Mouse (Mus musculus) monocyte, adult 5-6 weeks (primary cell): ENCODE measurements around the gene Ccdc36. TPM values are rescaled to one million over a fixed set of nuclear protein-coding genes. Genes with fewer than 3 reads are reported as not detected.

Source experiments
- ATAC-seq: fragments of 153-309, 156-312 bp; replicated peaks from 2 replicates; pipeline ENCODE4 v1.8.0; 2017; ENCODE audit warnings: mild to moderate bottlenecking; ENCODE audit not compliant: low TSS enrichment, insufficient number of reproducible peaks, severe bottlenecking, poor library complexity, low FRiP score
- total RNA-seq: library from RNA; stranded (forward); fragments of 200-1000, 200-491, 200-594 nt; gene quantifications from 3 replicates; pipeline ENCODE4 v1.2.3, GENCODE M21; 2017

The Ccdc36 gene
- total RNA-seq, 1 experiment from 2014 or later = not detected

DNA sequence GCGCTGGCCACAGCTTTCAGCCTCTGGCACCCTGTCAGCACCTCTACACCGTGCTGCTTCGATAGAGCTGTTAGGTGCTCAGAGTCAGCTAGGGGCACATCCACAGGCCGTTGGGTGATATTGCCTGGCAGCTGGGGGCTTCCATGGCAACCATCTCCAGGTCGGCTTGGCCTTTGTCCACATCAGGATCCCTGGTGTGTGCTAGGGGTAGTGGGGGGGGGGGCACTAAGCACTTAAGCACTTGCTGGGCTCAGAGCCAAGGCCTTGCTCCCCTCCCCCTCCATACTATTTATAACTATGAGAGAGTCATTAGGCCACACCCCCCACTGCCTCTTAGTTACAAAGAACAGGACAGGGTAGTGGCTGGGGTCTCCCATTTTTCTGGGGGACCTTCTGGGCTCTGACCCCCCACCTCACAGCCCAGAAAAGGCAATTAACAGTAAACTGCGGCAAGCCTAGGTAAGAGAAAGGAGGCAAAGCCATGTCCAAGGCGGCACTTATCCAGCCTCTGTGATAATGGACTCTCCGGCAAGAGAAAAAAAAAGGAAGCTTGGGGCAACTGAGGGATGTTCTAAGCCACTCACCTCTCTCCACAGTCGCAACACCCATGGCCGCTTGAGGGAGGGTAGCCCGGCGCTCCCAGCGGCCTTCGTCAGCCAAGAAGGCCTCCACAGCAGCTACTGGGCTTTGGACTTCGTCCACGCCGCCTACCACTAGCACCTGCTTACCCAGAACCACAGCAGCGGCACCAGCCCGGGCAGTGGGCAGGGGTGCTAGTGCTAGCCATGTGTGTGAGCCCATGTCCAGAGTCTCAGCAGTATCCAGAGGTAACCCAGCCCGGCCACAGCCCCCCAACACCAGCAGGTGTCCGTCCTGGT, 22.2 kb upstream of the Ccdc36 start:
- ATAC-seq = no peak

DNA sequence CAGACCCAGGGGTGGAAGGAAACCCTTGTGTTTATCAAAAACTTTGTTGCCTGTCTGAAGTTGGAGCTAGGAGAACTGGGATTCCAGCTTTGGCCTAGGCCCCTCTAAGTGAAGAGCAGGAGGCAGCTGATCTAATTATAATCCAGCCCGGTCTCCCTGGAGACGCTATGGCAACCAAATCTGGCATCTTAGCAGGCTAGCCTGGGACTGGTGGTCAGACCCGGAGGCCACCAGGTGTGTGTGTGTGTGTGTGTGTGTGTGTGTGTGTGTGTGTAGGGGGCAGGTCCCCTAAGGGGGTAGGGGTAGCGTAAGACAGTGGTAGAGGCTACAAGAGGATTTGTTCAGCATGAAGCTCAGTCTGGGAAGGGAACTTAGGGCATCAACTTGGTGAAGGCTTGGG, 21.6 kb upstream of the Ccdc36 start:
- ATAC-seq = no peak

DNA sequence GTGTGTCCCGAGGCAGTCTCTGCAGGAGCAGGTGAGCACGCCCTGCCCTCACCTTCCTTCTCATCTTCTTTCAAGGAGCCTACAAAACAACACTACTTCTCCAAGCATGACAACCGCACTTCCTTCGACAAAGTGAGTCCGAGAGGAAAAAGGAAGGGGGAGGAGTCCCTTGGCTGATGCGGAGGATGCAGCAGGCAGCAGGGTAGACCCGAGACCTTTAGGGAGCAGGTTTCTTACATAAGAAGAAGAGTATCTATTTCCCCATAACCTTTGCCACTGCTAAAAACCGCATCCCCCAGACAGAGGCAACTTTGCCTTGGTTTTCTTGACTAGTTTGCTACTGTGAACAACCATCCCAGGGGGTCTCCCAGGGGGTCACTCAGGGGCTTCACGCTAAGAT, 16.8 kb upstream of the Ccdc36 start:
- no peak for ATAC-seq

DNA sequence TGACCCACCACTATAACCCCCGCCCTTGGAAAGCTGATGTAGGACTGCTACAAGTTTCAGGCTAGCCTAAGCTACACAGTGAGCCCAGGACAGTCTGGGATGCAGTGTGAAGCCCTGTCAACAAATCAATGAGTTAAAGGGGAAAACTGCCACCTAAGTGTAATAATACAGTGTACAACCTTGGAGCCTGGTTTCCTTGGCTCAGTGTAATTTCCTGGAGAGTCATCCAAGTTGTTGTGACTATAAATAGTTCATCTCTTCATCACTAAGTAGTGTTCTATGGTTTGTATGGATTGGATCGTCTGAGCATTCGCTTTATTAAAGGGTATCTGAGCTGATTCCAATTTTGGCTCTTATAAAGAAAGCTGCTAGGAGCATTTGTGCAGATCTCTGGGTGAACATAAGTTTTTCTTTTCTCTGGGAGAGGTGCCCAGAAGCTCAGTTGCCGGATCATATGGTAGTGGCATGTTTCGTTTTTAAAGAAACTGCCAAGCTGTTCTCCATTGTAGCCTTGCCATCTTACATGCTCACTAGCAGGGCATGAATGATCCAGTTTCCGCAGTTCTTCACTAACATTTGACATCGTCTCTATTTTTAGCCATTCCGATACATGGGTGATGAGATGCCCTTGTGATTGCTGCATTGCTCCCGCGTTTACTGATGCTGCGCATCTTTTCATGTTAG, 13.1 kb upstream of the Ccdc36 start:
- ATAC-seq = no peak

DNA sequence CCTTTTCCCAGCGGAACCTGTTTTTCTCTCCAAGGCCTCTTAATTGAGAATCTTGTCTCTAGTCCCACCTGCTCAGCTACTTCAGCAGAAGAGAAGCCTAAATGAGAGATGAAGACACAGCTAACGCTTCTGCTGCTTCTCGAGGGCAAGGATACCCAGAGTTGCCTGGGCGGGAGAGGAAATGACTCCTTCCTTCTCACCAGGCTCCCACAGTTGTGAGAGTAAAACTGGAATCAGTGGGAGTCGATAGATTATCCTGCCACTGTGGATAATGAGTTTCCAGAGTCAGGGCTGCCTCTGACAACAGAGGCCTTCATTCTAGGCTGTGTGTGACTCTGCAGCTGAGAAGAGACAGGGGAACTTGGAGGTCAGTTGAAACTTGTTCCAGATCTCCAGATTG, 12.2 kb upstream of the Ccdc36 start:
- no peak for ATAC-seq

DNA sequence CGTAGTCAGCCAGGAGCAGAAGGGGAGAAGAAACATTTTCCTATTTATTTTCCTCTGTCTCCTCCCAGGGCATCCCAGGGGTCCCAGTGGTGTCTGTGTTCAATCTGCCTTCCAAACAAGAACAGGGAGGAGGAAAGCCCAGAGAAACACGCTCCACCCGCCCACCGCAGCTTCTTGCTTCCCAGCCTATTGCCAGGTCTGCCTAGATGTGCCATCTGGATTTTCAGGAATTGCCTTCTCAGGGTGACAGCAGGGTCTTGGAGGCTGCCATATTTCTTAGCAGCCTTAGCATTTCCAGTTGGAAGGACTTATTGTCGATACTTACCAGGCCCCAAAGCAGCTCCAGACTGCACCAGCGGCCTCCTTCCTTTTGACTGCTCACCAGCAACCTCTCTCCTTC, 10.9 kb upstream of the Ccdc36 start:
- ATAC-seq = no peak

DNA sequence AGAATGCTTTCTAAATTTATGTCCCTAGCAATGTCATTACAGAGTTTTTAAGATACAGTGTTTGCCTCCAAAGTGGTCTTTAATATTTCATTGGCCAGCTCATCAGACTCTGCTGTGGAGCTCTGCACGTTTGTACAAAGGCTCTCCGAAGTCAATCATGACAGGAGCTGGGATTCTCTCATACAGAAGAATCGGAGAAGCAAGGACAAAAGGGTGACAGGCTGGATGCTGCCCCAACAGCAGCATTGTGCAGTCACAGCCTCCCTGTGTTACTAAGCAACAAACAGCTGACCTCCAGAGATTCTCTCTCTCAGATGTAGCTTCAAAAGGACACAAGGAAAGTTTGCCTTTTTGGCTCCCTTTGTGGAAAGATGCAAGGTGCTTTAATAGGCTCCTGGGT, 7.9 kb upstream of the Ccdc36 start, which contains the start of gene BC048562:
Gene BC048562, plus strand, starts transcription at position 301 of the 400 bp plus-strand sequence.
- ATAC-seq = no peak

DNA sequence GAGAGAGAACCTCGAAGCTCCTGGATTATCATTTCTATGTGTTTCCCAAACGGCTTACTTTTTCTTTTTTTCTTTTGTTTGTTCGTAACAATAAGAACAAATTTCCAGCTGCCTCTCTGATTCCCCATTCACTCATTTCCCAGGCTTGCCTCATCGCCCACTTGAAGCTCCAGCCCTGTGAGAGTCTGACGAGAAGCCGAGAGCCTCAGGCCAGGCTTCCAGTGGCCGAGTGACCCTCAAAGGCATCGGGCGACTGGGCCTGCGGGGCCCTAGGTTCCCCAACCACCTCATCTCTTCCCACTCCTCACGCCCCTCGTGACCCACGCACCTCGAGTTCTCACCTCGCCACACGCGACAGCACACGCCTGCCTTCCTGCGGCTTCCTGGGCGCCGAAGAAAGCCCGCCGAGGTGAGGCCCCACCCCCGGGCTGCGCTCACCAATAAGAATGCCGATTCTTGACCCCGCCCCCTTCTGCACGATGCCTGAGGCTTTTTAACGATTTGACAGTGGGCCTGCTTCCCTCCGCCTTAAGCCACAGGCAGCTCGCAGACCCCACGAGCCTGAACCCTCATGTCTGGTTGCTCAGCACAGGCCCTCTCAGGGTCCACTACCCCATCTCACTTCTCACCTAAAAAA, 3.3 kb upstream of the Ccdc36 start:
- ATAC-seq = no peak

DNA sequence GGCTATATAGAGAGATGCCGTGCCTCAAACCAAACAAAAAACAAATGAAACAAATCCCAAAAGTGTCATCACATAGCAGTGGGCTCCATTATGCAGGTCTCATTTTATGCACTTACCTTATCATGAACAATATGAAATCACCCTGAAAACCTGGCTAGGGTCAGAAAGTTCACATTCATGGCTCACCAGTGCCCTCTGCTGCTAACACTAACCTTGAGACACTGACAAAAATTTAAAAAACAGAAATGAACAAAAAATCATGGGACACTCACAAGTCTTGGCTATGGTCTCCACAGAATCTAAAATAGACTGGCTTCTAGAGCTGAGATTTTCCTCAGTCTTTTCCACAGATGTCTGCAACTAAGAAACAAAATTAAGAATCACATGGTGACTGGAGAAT, 16.1 kb downstream of the Ccdc36 start:
- ATAC-seq = no peak

DNA sequence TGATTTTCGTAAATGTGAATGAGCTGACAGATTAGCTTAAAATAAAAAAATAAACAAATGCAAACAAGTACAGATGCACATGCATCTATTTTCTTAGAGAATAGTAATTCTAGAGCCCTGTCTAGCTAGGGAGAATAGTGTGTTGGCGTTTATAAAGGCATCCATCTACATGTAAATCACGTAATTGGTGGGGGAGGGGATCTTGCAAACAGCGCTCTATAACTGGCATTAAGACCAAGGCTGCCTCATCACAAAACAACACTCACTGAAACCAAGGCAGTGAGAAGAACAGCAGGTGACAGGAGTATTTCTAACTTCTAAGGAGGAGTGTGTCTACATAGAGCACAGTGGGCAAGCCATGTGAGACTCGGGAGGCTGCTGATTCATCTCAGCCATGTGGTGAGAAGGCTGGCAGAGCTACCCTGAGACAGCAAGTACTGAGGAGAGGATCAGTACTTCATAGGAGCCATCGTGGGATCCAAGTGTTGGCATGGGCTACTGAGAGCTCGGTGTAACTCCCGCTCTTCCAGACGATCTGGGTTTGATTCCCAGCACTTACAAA, 16.8 kb downstream of the Ccdc36 start:
- ATAC-seq = no peak

DNA sequence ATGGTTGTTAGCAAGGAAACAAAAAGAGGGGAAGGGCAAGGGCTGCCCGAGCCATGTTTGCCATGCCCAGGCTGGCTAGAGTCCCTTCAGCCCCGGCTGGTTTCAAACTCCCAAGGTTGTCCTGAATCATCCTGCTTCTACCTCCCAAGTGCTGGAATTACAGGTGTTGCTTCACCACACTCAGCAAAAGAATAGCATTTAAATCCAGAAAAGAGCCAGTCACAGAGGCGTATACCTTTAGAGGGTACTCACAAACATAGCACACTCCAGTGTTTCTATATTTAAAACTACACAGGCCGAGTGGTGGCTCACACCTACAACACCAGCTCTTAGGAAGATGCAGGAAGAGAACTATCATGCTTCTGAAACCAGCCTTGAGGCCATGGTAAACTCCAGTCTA, 18.7 kb downstream of the Ccdc36 start:
- ATAC-seq = no peak

DNA sequence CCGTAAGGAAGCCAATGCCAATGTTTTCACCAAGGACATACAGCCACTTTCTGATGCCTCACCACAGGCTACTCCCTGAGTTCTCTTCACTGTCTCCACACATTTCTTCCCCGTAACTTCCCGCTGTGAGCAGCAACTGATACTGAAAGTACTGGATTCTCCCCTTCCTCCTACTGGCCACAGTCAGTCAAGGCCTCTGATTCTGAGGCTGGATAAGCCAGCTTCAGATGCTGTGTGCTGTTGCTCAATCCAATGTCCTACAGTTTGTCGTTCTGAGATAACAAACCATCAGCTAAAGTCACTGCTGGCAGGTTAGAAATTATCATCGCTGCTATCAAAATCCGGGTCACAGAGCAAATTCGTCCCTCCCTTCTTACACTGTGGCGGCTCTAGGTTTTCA, 23.8 kb downstream of the Ccdc36 start:
- no peak for ATAC-seq

DNA sequence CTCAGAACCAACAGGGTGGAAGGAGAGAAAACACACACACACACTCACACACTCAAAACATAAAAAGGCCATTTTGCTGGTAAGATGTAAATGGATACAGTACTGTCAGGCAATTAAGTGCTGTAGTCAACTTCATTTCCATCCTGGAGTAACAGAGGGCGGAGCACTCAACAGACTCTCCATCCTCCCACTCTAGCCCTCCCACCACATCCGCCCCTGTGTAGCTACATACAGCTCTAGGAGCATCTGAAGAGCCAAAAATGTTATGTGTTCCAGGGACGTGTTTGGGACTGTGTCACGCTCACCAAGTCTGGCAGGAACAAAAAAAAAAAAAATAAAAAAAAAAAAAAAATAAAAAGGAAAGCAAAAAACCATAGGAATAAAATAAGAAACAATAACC, 25.2 kb downstream of the Ccdc36 start:
- ATAC-seq = no peak

DNA sequence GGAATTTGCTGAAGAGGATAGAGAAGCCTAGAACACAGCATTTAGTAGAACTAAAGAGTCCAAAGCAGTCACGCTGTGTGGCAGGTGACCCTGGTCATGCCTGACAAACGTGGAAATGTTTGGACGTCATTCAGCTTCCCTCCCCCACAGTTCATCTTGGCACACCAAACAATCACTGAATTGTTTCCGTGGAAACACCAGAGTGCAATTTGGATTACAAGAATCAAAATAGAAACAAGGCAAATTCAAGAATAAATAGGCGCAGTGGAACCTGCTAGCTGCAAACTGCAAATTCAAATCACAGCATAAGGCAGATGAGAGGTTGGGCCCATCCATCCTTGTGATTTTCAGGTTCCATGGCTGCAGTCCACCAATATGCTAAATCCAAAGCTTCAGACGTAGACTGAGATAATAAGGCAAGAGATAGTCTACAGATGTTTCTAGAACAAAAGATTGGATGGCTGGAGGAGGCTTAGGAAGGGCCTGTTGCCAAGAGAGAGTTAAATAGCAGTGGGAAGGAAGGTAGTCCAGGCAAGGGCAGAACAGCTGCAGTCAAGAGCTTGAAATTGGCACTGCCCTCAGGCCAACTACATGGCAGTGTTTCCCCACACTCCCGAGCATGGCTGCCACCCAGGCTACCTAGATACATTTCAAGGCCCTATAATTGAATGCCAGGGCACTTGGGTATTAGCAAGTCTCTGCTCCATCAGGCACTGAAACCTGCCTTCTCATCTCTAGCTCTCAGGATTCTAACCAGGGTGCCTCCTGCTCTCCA, 26.9 kb downstream of the Ccdc36 start:
- no peak for ATAC-seq

DNA sequence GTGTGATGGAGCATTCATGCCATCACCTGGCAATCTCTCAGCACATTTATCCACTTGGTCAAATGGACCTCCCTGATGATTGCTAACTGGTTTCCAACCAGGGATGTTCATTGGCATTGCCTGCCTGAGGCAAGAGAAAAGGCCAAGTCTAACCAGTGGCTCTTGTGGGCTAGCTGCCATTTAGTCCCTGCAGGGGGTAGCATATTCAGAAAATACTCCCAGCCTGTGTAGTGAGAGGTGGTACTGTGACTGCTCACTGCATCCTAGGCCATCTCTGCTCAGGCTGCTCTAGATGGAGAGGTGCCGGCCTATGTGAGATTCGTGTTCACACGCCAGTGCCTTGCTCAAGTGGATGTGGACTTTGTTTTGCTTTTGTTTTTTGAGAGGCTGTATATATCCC, 30.0 kb downstream of the Ccdc36 start:
- ATAC-seq = no peak

DNA sequence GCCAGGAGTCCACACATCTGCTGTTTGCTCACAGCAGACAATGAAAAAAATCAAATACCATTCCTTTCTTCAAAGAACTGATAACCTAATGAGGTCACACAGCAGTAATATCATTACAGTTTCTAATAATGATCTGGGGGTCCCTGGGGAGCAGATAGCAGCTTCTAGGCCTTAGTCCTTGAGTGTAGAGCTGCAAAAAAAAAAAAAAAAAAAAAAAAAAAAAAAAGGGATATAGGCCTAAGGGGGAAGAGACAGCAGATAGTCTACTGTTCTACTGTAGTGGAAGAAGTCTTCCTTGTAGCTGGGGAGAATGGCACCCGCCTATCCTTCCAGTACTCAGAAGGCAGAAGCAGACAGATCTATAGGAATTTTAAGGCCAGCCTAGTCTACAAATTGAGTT, 32.9 kb downstream of the Ccdc36 start:
- ATAC-seq = no peak

DNA sequence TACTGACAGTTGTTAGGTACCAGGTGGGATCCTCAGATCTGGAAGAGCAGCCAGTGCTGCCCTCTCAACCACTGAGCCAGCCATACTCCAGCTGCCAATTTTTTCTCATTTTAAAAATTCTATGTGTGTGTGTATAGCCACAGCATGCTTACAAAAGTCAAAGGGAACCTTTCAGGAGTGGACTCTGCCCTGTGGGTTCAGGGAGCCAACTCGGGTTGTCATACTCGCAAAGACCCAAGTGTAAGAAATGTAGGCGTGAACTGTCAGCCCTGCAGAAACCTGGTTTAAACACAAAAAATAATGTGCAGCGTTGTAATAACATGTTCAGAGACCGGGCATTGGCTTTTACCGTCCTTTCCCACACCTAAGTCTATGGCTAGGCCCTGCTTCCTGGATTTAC, 34.1 kb downstream of the Ccdc36 start:
- ATAC-seq = no peak

DNA sequence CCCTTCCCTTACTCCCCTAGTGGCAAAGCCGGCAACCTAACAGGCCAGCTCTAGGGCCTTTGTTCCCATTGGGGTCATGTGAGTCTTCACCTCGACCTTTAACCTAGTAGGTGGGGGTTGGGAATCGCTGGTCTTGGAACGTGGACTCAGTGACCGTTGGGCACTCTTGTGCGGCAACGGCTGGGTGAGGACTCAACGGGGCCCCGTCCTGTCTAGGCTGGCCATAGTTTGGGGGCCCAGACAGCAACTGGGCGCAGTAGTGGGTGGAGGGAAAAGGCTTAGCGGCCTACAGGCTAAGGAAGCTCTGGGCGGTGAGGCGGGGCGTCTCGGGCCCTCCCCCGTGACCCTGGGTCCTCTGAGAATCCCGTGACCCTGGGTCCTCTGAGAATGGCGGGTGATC, 35.6 kb downstream of the Ccdc36 start, which contains the start of gene 1700102P08Rik:
Gene 1700102P08Rik, plus strand, starts transcription at position 130 of the 400 bp plus-strand sequence.
- ATAC-seq = no peak

DNA sequence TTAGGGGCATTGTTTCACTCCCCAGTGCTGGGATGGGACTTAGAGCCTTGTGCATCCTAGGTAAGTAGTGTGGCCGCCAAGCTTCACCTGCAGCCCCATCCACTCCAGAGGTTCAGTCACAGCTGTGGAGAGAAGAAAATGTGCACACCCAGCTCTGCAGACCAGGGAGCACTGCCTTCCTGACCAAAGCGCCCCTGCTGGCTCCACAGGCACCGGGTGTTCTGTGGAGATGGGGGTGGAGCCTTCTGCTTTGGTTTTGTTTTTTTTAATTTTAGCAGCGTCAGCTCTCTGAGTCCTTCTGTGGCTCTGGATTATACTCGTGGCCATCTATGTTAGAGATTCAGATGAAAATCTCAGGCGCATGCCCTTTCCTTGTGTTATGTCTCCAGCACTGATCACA, 39.1 kb downstream of the Ccdc36 start:
- ATAC-seq = no peak
